In genomic region chr3:90085281-90085680, GRCm38 (mm10) we compare ENCODE assay signal across 10 mouse cellular contexts. TPM values are rescaled to one million over a fixed set of nuclear protein-coding genes. Genes with fewer than 3 reads are reported as not detected.
DNase-seq lines count a peak whose midpoint lies in the region; ATAC-seq and TF ChIP-seq lines count a peak whose summit lies in the region.
"Had no signal": no experiment of that assay in that cellular context is flagged by ENCODE, and none has a peak within 500 bp of the region (broad histone marks: within the 10 kb centered on the region; RNA-seq: fewer than 3 reads in every experiment).

No protein-coding gene starts in this region.

- peak; percentile 43 to 46 for DNase-seq in heart, adult 18-20 months
- no peak for DNase-seq in heart, postnatal 25 days (ENCODE audit: low spot score)
- DNase-seq in MEL (ENCODE audit: low read depth, low spot score) = peak; percentile 39
- peak; percentile 79 for DNase-seq in lung, postnatal 36 days
- no peak for DNase-seq in urinary bladder, postnatal 4 days (ENCODE audit: low spot score in 2 of 2)
- DNase-seq in thymus, postnatal 25 days = no peak
- DNase-seq: kidney, adult 18-20 months; thymus, adult 18-20 months had no signal

- TF ChIP-seq POLR2A in MEL (IDR thresholded peaks at IDR 0.05; ENCODE audit: control insufficient read depth in 1 of 2, insufficient read depth in 1 of 2, low read depth in 1 of 2, low read length in 2 of 2, poor library complexity in 1 of 2) = no peak

- no peak for TF ChIP-seq CTCF in MEL (IDR thresholded peaks at IDR 0.05 in 2 of 3, conservative IDR thresholded peaks at IDR 0.05 in 1 of 3; ENCODE audit: control insufficient read depth in 1 of 3, insufficient read depth in 1 of 3, low read depth in 2 of 3, low read length in 3 of 3, poor library complexity in 1 of 3, severe bottlenecking in 1 of 3)

- no peaks in the 10 kb centered on the region for H3K9me3 ChIP-seq in MEL (replicated peaks; ENCODE audit: insufficient read depth, low read length)
- H3K9me3 ChIP-seq in heart, embryonic 13.5 days = no peaks in the 10 kb centered on the region
- no peaks in the 10 kb centered on the region for H3K9me3 ChIP-seq in forebrain, embryonic 12.5 days

- no peak for ATAC-seq in heart, embryonic 13.5 days (ENCODE audit: extremely low read depth, insufficient number of reproducible peaks, low FRiP score, low TSS enrichment)
- no peak for ATAC-seq in forebrain, embryonic 12.5 days (ENCODE audit: low FRiP score)

- H3K4me1 ChIP-seq in MEL (ENCODE audit: control insufficient read depth in 1 of 2, insufficient read depth in 2 of 2, low read length in 2 of 2) = peaks cover 22 to 46% of the 10 kb centered on the region in 2 experiments
- peaks cover 57% of the 10 kb centered on the region for H3K4me1 ChIP-seq in heart, embryonic 13.5 days
- H3K4me1 ChIP-seq in forebrain, embryonic 12.5 days = peaks cover 42% of the 10 kb centered on the region

- no peaks in the 10 kb centered on the region for H3K27me3 ChIP-seq in MEL (ENCODE audit: control insufficient read depth in 1 of 2, insufficient read depth in 2 of 2, low read length in 2 of 2)
- no peaks in the 10 kb centered on the region for H3K27me3 ChIP-seq in heart, embryonic 13.5 days (replicated peaks)
- no peaks in the 10 kb centered on the region for H3K27me3 ChIP-seq in forebrain, embryonic 12.5 days

- H3K9ac ChIP-seq in MEL (ENCODE audit: control insufficient read depth, low read depth, low read length, poor library complexity, severe bottlenecking) = no peak overlapping the region
- no peak overlapping the region for H3K9ac ChIP-seq in heart, embryonic 13.5 days
- no peak overlapping the region for H3K9ac ChIP-seq in forebrain, embryonic 12.5 days

- peaks cover 16 to 50% of the 10 kb centered on the region in 2 experiments for H3K36me3 ChIP-seq in MEL (ENCODE audit: control insufficient read depth in 1 of 2, insufficient read depth in 2 of 2, low read length in 2 of 2)
- H3K36me3 ChIP-seq in heart, embryonic 13.5 days = peaks cover 50% of the 10 kb centered on the region
- peaks cover 44% of the 10 kb centered on the region for H3K36me3 ChIP-seq in forebrain, embryonic 12.5 days (replicated peaks)

- peaks cover 59% of the 10 kb centered on the region for H3K79me2 ChIP-seq in MEL (ENCODE audit: control insufficient read depth, insufficient read depth, low read length, poor library complexity)

- no peak for TF ChIP-seq RAD21 in MEL (IDR thresholded peaks at IDR 0.05; ENCODE audit: low read depth, low read length)

- peak overlapping the region; percentile 88 for H3K4me2 ChIP-seq in heart, embryonic 13.5 days
- no peak overlapping the region for H3K4me2 ChIP-seq in forebrain, embryonic 12.5 days

- intact Hi-C loops in heart, postnatal 25 days (cut with DNase I) = no loop called here

- TF ChIP-seq EP300 in MEL (IDR thresholded peaks at IDR 0.05; ENCODE audit: low read depth in 1 of 2, low read length in 2 of 2) = no peak

- no peak overlapping the region for H3K27ac ChIP-seq in MEL (ENCODE audit: control insufficient read depth, low read depth, low read length)
- peak overlapping the region; percentile 99 for H3K27ac ChIP-seq in heart, embryonic 13.5 days (replicated peaks)
- H3K27ac ChIP-seq in forebrain, embryonic 12.5 days = no peak overlapping the region

- WGBS in heart, embryonic 13.5 days = 72% methylated on average over 6 of the region's 6 CpGs
- 90% methylated on average over 6 of the region's 6 CpGs for whole genome bisulfite sequencing in forebrain, embryonic 12.5 days

- H3K4me3 ChIP-seq in MEL (ENCODE audit: control insufficient read depth in 1 of 2, insufficient read depth in 1 of 2, low read depth in 2 of 2, low read length in 2 of 2) = no peak overlapping the region
- no peak overlapping the region for H3K4me3 ChIP-seq in heart, embryonic 13.5 days
- H3K4me3 ChIP-seq in forebrain, embryonic 12.5 days (replicated peaks) = no peak overlapping the region

TF ChIP-seq in MEL, 35 proteins besides CTCF, POLR2A, EP300 and RAD21:
- TF ChIP-seq BHLHE40 (IDR thresholded peaks at IDR 0.05; ENCODE audit: borderline replicate concordance, low read depth, low read length) (no peak), GABPA (IDR thresholded peaks at IDR 0.05; ENCODE audit: low read depth, low read length) (no peak), NELFE (IDR thresholded peaks at IDR 0.05; ENCODE audit: low read depth, low read length) (no peak), MEF2A (IDR thresholded peaks at IDR 0.05; ENCODE audit: extremely low read depth, insufficient replicate concordance, low read depth, low read length, poor library complexity, severe bottlenecking) (no peak), MYB (IDR thresholded peaks at IDR 0.05; ENCODE audit: low read depth, low read length) (no peak), ZNF384 (IDR thresholded peaks at IDR 0.05; ENCODE audit: low read depth, low read length) (no peak), UBTF (IDR thresholded peaks at IDR 0.05; ENCODE audit: borderline replicate concordance, insufficient read depth, low read depth, low read length) (no peak), JUND (IDR thresholded peaks at IDR 0.05; ENCODE audit: low read depth, low read length) (no peak), SIN3A (IDR thresholded peaks at IDR 0.05; ENCODE audit: low read length) (no peak), TCF12 (IDR thresholded peaks at IDR 0.05; ENCODE audit: low read depth, low read length) (no peak), TBP (IDR thresholded peaks at IDR 0.05; ENCODE audit: low read depth, low read length) (no peak), KAT2A (conservative IDR thresholded peaks at IDR 0.05; ENCODE audit: low read depth, low read length) (no peak), MXI1 (IDR thresholded peaks at IDR 0.05; ENCODE audit: low read depth, low read length) (no peak), ELF1 (IDR thresholded peaks at IDR 0.05; ENCODE audit: low read depth, low read length) (no peak), NRF1 (IDR thresholded peaks at IDR 0.05; ENCODE audit: insufficient read depth, low read depth, low read length, poor library complexity, severe bottlenecking) (no peak)

RNA-seq across cellular contexts. Expression of gene Tpm3, which starts 12.8 kb away (rescaled TPM):
- 10 to 100 TPM; 42.9 to 46.2 TPM for total RNA-seq in heart, adult 18-20 months (2021)
- 10 to 100 TPM; 46.8 to 51.5 TPM for total RNA-seq in heart, postnatal 25 days (2021)
- 274 and 314 TPM in 2 replicates for total RNA-seq in MEL (2012; rRNA removed)
- 100 to 1,000 TPM; 205 to 273 TPM for polyA plus RNA-seq in MEL (2012; ENCODE audit: insufficient read depth in 1 of 2, insufficient read length in 2 of 2, low read depth in 1 of 2, low replicate concordance in 2 of 2, missing spikeins in 1 of 2)
- polyA plus RNA-seq in heart, embryonic 13.5 days (2015; fragmentation: Nextera tagmentation; extraction: Ambion mirVana) = 290 and 300 TPM in 2 replicates
- 496 and 499 TPM in 2 replicates for polyA plus RNA-seq in forebrain, embryonic 12.5 days (2016; fragmentation: Nextera tagmentation; extraction: Ambion mirVana)

RNA-seq across cellular contexts. Expression of gene Nup210l, which starts 18.7 kb away (rescaled TPM):
- total RNA-seq in heart, adult 18-20 months (2021) = under 1 TPM; 0.12 to 0.18 TPM
- under 1 TPM; 0.08 TPM for total RNA-seq in heart, postnatal 25 days (2021)
- 0.54 and 0.62 TPM in 2 replicates for total RNA-seq in MEL (2012; rRNA removed)
- polyA plus RNA-seq in MEL (2012; ENCODE audit: insufficient read depth in 1 of 2, insufficient read length in 2 of 2, low read depth in 1 of 2, low replicate concordance in 2 of 2, missing spikeins in 1 of 2) = under 1 TPM in 1 of 2 experiments, not detected in 1; 0.65 TPM
- polyA plus RNA-seq in heart, embryonic 13.5 days (2015; fragmentation: Nextera tagmentation; extraction: Ambion mirVana) = 0.28 and 0.31 TPM in 2 replicates
- 0.50 and 0.69 TPM in 2 replicates for polyA plus RNA-seq in forebrain, embryonic 12.5 days (2016; fragmentation: Nextera tagmentation; extraction: Ambion mirVana)

RNA-seq across cellular contexts. Expression of gene Ubap2l, which starts 32.9 kb away (rescaled TPM):
- 100 to 1,000 TPM in 1 of 2 experiments, 10 to 100 TPM in 1; 83.7 to 107 TPM for total RNA-seq in heart, adult 18-20 months (2021)
- 100 to 1,000 TPM; 113 to 123 TPM for total RNA-seq in heart, postnatal 25 days (2021)
- 102 and 107 TPM in 2 replicates for total RNA-seq in MEL (2012; rRNA removed)
- polyA plus RNA-seq in MEL (2012; ENCODE audit: insufficient read depth in 1 of 2, insufficient read length in 2 of 2, low read depth in 1 of 2, low replicate concordance in 2 of 2, missing spikeins in 1 of 2) = 100 to 1,000 TPM; 247 to 442 TPM
- polyA plus RNA-seq in heart, embryonic 13.5 days (2015; fragmentation: Nextera tagmentation; extraction: Ambion mirVana) = 121 and 129 TPM in 2 replicates
- 205 and 225 TPM in 2 replicates for polyA plus RNA-seq in forebrain, embryonic 12.5 days (2016; fragmentation: Nextera tagmentation; extraction: Ambion mirVana)

RNA-seq across cellular contexts. Expression of gene 4933434E20Rik, which starts 33.8 kb away (rescaled TPM):
- total RNA-seq in heart, adult 18-20 months (2021) = 10 to 100 TPM; 92.4 to 97.6 TPM
- total RNA-seq in heart, postnatal 25 days (2021) = 10 to 100 TPM; 71.4 to 79.5 TPM
- 152 and 161 TPM in 2 replicates for total RNA-seq in MEL (2012; rRNA removed)
- polyA plus RNA-seq in MEL (2012; ENCODE audit: insufficient read depth in 1 of 2, insufficient read length in 2 of 2, low read depth in 1 of 2, low replicate concordance in 2 of 2, missing spikeins in 1 of 2) = 100 to 1,000 TPM; 184 to 227 TPM
- 129 and 148 TPM in 2 replicates for polyA plus RNA-seq in heart, embryonic 13.5 days (2015; fragmentation: Nextera tagmentation; extraction: Ambion mirVana)
- 188 and 189 TPM in 2 replicates for polyA plus RNA-seq in forebrain, embryonic 12.5 days (2016; fragmentation: Nextera tagmentation; extraction: Ambion mirVana)

Comparison
In these comparisons a context has a peak if more than half of its experiments do, and no peak if none do; other contexts are left out.
1. DNase-seq: peak in heart, adult 18-20 months (2 of 2), MEL (single experiment) and lung, postnatal 36 days (single experiment); none in heart, postnatal 25 days (single experiment), urinary bladder, postnatal 4 days (0 of 2) and thymus, postnatal 25 days (single experiment).